8 mouse cellular contexts compared by ENCODE assay signal in the genomic region with DNA sequence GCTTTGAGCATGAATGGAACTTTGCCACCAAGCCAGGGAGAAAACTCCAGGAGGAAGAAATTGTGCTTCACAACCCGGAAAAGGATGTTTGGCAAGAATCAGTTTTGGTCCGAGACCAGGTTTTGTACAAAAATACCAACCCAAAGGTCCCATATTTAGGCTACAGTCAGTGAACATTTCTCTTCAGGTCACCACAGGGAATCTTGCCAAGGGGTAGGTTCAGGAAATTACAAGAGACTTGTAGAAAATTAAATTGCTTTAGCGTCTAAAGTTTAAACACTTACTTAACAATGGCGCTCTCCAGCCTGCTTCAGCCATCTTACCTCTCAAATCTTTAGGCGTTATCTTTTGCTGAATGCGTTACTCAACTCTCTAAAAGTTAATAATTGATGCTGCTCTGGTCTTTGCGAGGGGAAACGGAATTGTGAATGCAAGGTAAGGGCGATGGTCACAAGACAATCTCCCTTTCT. TPM values are rescaled to one million over a fixed set of nuclear protein-coding genes. Genes with fewer than 3 reads are reported as not detected.
DNase-seq lines count a peak whose midpoint lies in the region; ATAC-seq lines count a peak whose summit lies in the region.

No protein-coding gene starts in this region.

- no peak for ATAC-seq in heart, embryonic 13.5 days (ENCODE audit: extremely low read depth, insufficient number of reproducible peaks, low FRiP score, low TSS enrichment)
- ATAC-seq in midbrain, embryonic 13.5 days, result no peak

- H3K9me3 ChIP-seq in heart, embryonic 13.5 days, result no peaks in the 10 kb centered on the region
- no peaks in the 10 kb centered on the region for H3K9me3 ChIP-seq in limb, embryonic 10.5 days (replicated peaks)
- H3K9me3 ChIP-seq in midbrain, embryonic 13.5 days, result no peaks in the 10 kb centered on the region

- peak overlapping the region; percentile 89 for H3K4me3 ChIP-seq in brown adipose tissue, adult 24 weeks (ENCODE audit: insufficient read depth, low read depth, low read length)
- H3K4me3 ChIP-seq in heart, embryonic 13.5 days, result peak overlapping the region; percentile 96
- peak overlapping the region; percentile 82 for H3K4me3 ChIP-seq in limb, embryonic 10.5 days
- peak overlapping the region; percentile 85 for H3K4me3 ChIP-seq in midbrain, embryonic 13.5 days (replicated peaks)

- peaks cover 10% of the 10 kb centered on the region; the same call in 1 of the 2 replicates for H3K36me3 ChIP-seq in heart, embryonic 13.5 days
- H3K36me3 ChIP-seq in limb, embryonic 10.5 days, result peaks cover 11% of the 10 kb centered on the region
- H3K36me3 ChIP-seq in midbrain, embryonic 13.5 days, result no peaks in the 10 kb centered on the region

- H3K9ac ChIP-seq in heart, embryonic 13.5 days, result peak overlapping the region; percentile 98
- H3K9ac ChIP-seq in midbrain, embryonic 13.5 days (replicated peaks), result peak overlapping the region; percentile 92

- no peaks in the 10 kb centered on the region for H3K27me3 ChIP-seq in heart, embryonic 13.5 days (replicated peaks)
- H3K27me3 ChIP-seq in limb, embryonic 10.5 days (ENCODE audit: low read depth, poor library complexity, severe bottlenecking), result no peaks in the 10 kb centered on the region
- no peaks in the 10 kb centered on the region for H3K27me3 ChIP-seq in midbrain, embryonic 13.5 days

- 17% methylated on average over 9 of the region's 9 CpGs for WGBS in heart, embryonic 13.5 days
- 32% methylated on average over 9 of the region's 9 CpGs for WGBS in limb, embryonic 10.5 days
- WGBS in midbrain, embryonic 13.5 days, result 25% methylated on average over 9 of the region's 9 CpGs

- DNase-seq in gastrocnemius, postnatal 10 days, result peak; percentile 19
- no peak for DNase-seq in gastrocnemius, postnatal 36 days
- no peak for DNase-seq in limb, embryonic 10.5 days (ENCODE audit: low spot score)
- DNase-seq in layer of hippocampus, adult 9-11 months, result no peak
- no peak for DNase-seq in embryo, embryonic 10.5 days (ENCODE audit: low spot score)

- H3K27ac ChIP-seq in brown adipose tissue, adult 24 weeks (replicated peaks; ENCODE audit: low read depth, low read length), result peak overlapping the region; percentile 77
- peak overlapping the region; percentile 89 for H3K27ac ChIP-seq in heart, embryonic 13.5 days (replicated peaks)
- peak overlapping the region; percentile 90 for H3K27ac ChIP-seq in limb, embryonic 10.5 days
- 0 out of 2 replicates have a peak overlapping the region, but pooled peaks have one; percentile 82 for H3K27ac ChIP-seq in midbrain, embryonic 13.5 days

- intact Hi-C loops in gastrocnemius, postnatal 36 days (cut with DNase I), result no loop called here

- H3K4me2 ChIP-seq in heart, embryonic 13.5 days, result peak overlapping the region; percentile 83
- peak overlapping the region; percentile 66 for H3K4me2 ChIP-seq in midbrain, embryonic 13.5 days (replicated peaks)

- no peaks in the 10 kb centered on the region for H3K4me1 ChIP-seq in brown adipose tissue, adult 24 weeks (ENCODE audit: control insufficient read depth, insufficient read depth, insufficient read length, low read length)
- H3K4me1 ChIP-seq in heart, embryonic 13.5 days, result peaks cover 29% of the 10 kb centered on the region
- peaks cover 9% of the 10 kb centered on the region for H3K4me1 ChIP-seq in limb, embryonic 10.5 days
- peaks cover 27% of the 10 kb centered on the region for H3K4me1 ChIP-seq in midbrain, embryonic 13.5 days (replicated peaks)

RNA-seq across cellular contexts. Expression of a gene that starts 0.6 kb away (rescaled TPM):
- total RNA-seq in gastrocnemius, postnatal 10 days (2021), result 10 to 100 TPM; 31.4 to 37.7 TPM
- 10 to 100 TPM; 13.0 to 13.4 TPM for total RNA-seq in gastrocnemius, postnatal 36 days (2021)
- 23.1 and 36.8 TPM in 2 replicates for polyA plus RNA-seq in brown adipose tissue, adult 24 weeks (2012; ENCODE audit: insufficient read depth, insufficient read length, missing spikeins)
- 68.7 and 73.3 TPM in 2 replicates for polyA plus RNA-seq in heart, embryonic 13.5 days (2015; fragmentation: Nextera tagmentation; extraction: Ambion mirVana)
- polyA plus RNA-seq in limb, embryonic 10.5 days (2016; fragmentation: Nextera tagmentation; extraction: Ambion mirVana), result 62.0 and 67.5 TPM in 2 replicates
- 78.2 and 81.9 TPM in 2 replicates for polyA plus RNA-seq in midbrain, embryonic 13.5 days (2015; fragmentation: Nextera tagmentation; extraction: Ambion mirVana)
